Mouse (Mus musculus) embryonic fibroblast, embryonic 13.5 days (primary cell): ENCODE measurements around the gene Hoxa6. TPM values are rescaled to one million over a fixed set of nuclear protein-coding genes. Genes with fewer than 3 reads are reported as not detected.
A peak's percentile ranks its signal among the peaks of the same experiment; 100 is the strongest.

Experiments used
- H3K27ac ChIP-seq: 2 replicates; pipeline ENCODE4 v1.5.1; 2012; ENCODE audit warnings: low read length, control low read depth, inconsistent platforms; ENCODE audit not compliant: insufficient read depth
- H3K4me1 ChIP-seq: 2 replicates; pipeline ENCODE4 v1.6.1; 2011; ENCODE audit warnings: low read length; ENCODE audit not compliant: control insufficient read depth, insufficient read depth
- H3K4me3 ChIP-seq: 2 replicates; pipeline ENCODE4 v1.5.1; 2011; ENCODE audit warnings: mild to moderate bottlenecking, control low read depth, low read length; ENCODE audit not compliant: insufficient read depth
- CTCF ChIP-seq: IDR thresholded peaks from 2 replicates; pipeline ENCODE4 v1.5.1; 2011; ENCODE audit warnings: mild to moderate bottlenecking, control low read depth, low read length, moderate library complexity, borderline replicate concordance; ENCODE audit not compliant: insufficient read depth
- POLR2A ChIP-seq: IDR thresholded peaks from 2 replicates; pipeline ENCODE4 v1.6.1; 2011; ENCODE audit warnings: low read depth, mild to moderate bottlenecking, control low read depth, low read length, moderate library complexity
- polyA plus RNA-seq: library from polyadenylated mRNA; stranded (reverse); fragments of >200 nt; gene quantifications from 2 replicates; pipeline ENCODE4 v1.2.4, GENCODE M21; 2011; ENCODE audit warnings: low read depth; ENCODE audit not compliant: missing spikeins, insufficient read length

The Hoxa6 gene
- polyA plus RNA-seq, 1 experiment = 2.8 TPM

- peak overlapping the region; percentile 47 for H3K4me3 ChIP-seq
- TF ChIP-seq CTCF = no peak
- no peak for TF ChIP-seq POLR2A
- 0 out of 2 replicates have a peak, but pooled peaks cover 2% of the 10 kb centered on the region for H3K4me1 ChIP-seq
- peak overlapping the region; percentile 79 for H3K27ac ChIP-seq
Measured at GRCm38 (mm10) chr6:52162611-52163365, 45.7 kb downstream of the Hoxa6 start.

GRCm38 (mm10) chr6:52162093-52162380, 46.5 kb downstream of the Hoxa6 start:
- no peak overlapping the region for H3K27ac ChIP-seq
- H3K4me1 ChIP-seq = 0 out of 2 replicates have a peak, but pooled peaks cover 2% of the 10 kb centered on the region
- H3K4me3 ChIP-seq = no peak overlapping the region
- TF ChIP-seq CTCF (no peak), POLR2A (no peak)

GRCm38 (mm10) chr6:52161336-52162092, 47.0 kb downstream of the Hoxa6 start:
- Histone ChIP-seq H3K4me3 (peak overlapping the region; percentile 23), H3K27ac (peak overlapping the region; percentile 76), H3K4me1 (0 out of 2 replicates have a peak, but pooled peaks cover 2% of the 10 kb centered on the region)
- no peak for TF ChIP-seq POLR2A
- no peak for TF ChIP-seq CTCF

GRCm38 (mm10) chr6:52160511-52161335, 47.8 kb downstream of the Hoxa6 start:
- H3K4me3 ChIP-seq = peak overlapping the region; percentile 23
- TF ChIP-seq POLR2A (0 out of 2 replicates have a peak, but pooled peaks have one; percentile 31), CTCF (no peak)
- H3K27ac ChIP-seq = peak overlapping the region; percentile 76
- 0 out of 2 replicates have a peak, but pooled peaks cover 2% of the 10 kb centered on the region for H3K4me1 ChIP-seq

GRCm38 (mm10) chr6:52159979-52160378, 48.5 kb downstream of the Hoxa6 start:
- Histone ChIP-seq H3K4me1 (0 out of 2 replicates have a peak, but pooled peaks cover 2% of the 10 kb centered on the region), H3K4me3 (peak overlapping the region; percentile 55), H3K27ac (peak overlapping the region; percentile 90)
- TF ChIP-seq CTCF = no peak
- TF ChIP-seq POLR2A = no peak

GRCm38 (mm10) chr6:52159164-52159761, 49.3 kb downstream of the Hoxa6 start:
- H3K4me1 ChIP-seq = 0 out of 2 replicates have a peak, but pooled peaks cover 2% of the 10 kb centered on the region
- H3K4me3 ChIP-seq = peak overlapping the region; percentile 55
- H3K27ac ChIP-seq = peak overlapping the region; percentile 90
- TF ChIP-seq CTCF = no peak
- no peak; the same call in none of the 2 replicates for TF ChIP-seq POLR2A

GRCm38 (mm10) chr6:52158276-52159051, 50.1 kb downstream of the Hoxa6 start, which contains the start of gene Hoxa1:
Gene Hoxa1 (minus strand): TSS chr6:52158317.
- H3K27ac ChIP-seq = peak within 1 kb of the TSS; percentile 90
- 0 out of 2 replicates have a peak, but pooled peaks cover 2% of the 10 kb centered on the region for H3K4me1 ChIP-seq
- peak within 1 kb of the TSS; percentile 55 for H3K4me3 ChIP-seq
- peak; percentile 70 for TF ChIP-seq POLR2A
- TF ChIP-seq CTCF = no peak

GRCm38 (mm10) chr6:52157466-52158275, 50.9 kb downstream of the Hoxa6 start:
- Histone ChIP-seq H3K27ac (no peak overlapping the region), H3K4me3 (peak overlapping the region; percentile 54), H3K4me1 (no peaks in the 10 kb centered on the region)
- TF ChIP-seq CTCF (no peak), POLR2A (no peak)
